Mouse (Mus musculus) embryo, embryonic 10 days (tissue): ENCODE results near the gene Reg4.
A peak's percentile ranks its signal among the peaks of the same experiment; 100 is the strongest.

Experiments
- DNase-seq: peaks from one replicate; pipeline ENCODE4 v3.0.0-alpha.2; 2015; ENCODE audit warnings: low spot score

Gene Reg4

DNA sequence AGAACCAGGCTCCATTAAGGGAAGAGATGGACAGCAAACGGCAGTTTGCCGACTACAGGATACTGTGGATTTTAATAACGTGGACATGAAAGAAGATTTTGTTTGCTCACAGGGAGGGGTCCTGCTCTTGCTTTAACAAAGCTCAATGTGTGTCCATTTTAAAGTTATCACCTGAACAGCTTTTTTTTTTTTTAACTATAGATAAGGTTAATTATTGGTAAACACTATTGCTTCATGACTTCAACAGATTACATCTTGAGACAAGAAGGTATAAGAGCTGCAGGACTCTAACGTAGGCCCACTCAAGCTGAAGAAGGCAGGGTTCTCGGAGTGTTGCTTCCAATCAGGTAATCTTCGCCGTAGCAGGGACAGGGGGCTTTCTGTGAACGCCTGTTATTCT is at the start of gene Reg4:
Reg4 (plus strand) TSS at position 301 of the 400 bp plus-strand sequence.
- no peak for DNase-seq

GRCm38 (mm10) chr3:98178340-98178739 is 43.6 kb upstream of the Reg4 start:
- DNase-seq, result no peak

DNA sequence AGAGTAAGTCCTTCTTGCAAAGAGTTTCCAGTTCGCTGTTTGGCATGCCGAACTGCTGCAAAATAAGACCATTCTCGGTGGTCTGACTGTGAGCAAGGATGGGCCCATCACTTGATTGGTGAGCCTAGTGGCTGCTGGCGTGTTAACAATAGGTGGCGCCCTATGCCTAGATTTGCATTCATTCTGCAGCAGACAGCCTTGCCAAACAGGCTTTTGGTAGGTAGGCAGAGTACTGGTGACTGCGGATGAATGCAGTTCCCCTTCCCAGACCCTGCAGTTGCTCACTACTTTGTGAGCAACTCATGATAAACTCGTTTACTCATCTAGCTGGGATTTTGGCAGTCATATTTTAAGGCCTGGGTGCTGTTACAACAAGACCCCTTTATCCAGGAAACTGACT is 41.2 kb upstream of the Reg4 start:
- DNase-seq, result peak; percentile 89

DNA sequence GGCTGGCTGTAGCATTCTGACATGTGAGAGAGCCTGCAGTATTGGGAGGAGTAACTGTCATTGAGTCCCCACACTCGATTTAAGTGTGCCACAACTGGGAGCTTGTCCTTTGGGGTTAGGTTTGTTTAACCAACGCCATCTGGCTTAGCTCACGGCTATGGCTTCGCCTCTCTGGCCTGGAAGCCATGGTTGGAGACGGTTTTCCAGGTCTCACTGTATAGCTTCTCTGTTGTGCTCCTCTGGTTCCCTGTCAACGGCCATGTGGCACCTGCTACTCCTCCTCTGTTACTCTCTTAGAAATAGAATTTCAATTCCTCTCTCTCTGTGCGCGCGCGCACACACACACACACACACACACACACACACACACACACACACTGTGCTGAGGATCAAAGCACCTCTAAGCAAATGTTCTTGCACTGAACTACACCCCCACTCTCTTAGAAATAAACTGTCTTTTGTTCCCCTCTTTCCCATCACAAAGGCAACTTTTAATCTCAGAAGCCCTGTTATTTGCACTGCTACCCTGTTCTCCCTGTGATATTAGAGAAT is 36.7 kb upstream of the Reg4 start:
- no peak for DNase-seq

DNA sequence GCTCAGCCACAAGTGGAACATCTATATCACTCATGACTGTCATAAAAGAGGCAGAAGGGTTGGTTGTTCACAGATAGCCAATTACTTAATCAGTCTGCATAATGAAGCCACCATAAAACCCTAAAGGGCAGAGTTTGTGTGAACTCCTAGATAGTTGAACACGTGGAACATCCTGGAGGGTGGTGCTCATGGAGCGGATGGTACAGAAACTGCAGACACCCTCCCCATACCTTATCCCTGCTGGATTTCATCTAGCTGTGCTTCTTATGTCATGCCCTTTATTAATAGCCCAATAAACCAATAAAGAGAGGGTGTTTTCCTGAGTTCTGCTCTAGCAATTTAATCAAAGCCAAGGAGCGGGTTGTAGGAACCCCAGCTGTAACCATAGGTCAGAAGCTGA is 34.2 kb upstream of the Reg4 start:
- DNase-seq, result no peak

DNA sequence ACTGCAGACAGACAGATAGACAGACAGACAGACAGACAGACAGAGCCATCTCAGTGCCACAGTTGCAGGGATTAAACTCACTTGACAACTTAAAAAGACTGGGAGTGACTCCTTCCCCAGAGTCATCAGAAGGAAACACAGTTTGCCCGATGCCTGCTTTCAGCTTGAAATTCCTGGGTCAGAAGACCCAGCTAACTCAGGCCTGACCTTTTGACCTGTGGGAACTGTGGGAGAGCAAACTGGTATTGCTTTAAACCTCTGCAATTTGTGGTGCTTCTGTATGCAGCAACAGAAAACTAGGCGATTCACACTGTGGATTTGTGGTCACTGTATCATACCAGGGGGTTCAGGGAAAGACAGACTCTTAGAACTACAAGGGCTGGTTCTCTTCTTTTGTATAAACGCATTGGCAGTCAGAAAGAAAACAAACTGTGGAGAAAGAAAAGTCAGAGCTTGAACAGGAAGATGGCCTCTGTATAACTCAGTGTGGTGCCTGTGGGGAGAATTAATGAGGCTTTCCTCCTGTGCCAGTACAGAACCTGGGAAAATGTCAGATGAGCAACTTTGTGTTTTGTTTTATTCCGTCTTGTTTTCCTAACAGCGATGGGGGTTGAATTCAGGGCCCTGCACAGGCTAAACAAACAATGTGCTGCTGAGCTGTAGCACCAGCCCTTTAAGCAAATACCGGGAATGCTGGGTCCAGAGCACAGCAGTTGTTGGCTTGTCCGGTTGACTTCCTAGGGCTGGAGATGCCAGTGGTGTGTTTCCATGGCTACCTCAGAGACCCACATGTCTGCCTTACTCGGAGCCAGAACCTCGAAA is 24.0 kb upstream of the Reg4 start:
- DNase-seq, result peak; percentile 89

DNA sequence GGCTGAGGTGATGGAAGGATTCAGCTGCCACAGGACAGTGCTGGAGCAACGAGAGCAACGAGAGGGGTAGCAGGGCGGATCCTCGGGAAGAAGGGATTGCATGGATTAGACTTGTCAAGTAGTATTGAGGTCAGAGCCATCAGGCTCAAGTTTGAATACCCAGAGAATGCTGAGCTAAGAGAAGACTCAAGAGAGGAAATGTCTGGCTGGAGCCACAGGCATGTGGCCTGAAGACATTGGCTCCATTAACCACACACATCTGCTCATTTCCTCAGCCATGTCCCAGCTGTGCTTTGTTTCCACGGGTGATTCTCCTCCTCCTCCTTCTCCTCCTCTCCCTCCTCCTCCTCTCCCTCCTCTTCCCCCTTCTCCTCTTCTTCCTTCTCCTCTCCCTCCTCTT is 22.2 kb upstream of the Reg4 start:
- no peak for DNase-seq

- DNase-seq, result no peak
Measured at GRCm38 (mm10) chr3:98203282-98203681, 18.7 kb upstream of the Reg4 start.

DNA sequence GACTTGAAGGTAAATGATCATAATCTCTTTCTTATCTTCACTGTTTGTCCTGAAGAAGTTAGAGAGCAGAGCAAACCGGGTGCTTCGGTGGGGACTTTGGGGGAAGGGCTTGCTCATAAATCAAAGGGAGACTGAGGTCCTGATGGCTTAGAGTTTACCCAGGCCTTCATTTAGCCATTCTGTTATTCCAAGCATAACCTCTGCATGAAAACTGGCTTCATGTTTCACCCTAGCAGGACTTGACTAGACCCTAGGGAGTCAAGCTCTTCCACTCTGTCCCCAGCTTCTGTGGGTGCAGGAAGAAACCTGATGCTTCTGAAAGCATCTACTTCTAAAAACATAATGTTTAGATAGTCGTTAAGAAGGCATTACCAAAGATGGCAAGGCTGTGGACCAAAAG is 15.0 kb upstream of the Reg4 start:
- DNase-seq, result no peak

DNA sequence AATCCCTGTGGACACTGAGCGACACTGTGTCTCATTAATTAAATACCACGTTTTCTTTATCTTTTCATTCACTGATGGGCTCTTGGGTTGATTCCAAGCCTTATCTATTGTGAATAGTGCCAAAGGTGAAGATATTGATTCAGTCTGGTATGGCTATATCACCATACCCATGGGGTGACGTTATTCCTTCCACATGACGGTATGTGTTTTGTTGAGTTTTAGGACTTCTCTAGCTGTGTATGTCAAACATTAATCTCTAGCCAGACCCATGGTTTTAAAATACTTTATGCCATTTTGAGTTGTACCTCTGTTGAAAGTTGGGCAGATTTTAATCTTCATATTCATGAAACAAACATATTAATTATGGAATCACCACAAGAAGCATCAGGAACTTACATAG is 12.8 kb upstream of the Reg4 start:
- DNase-seq, result no peak

DNA sequence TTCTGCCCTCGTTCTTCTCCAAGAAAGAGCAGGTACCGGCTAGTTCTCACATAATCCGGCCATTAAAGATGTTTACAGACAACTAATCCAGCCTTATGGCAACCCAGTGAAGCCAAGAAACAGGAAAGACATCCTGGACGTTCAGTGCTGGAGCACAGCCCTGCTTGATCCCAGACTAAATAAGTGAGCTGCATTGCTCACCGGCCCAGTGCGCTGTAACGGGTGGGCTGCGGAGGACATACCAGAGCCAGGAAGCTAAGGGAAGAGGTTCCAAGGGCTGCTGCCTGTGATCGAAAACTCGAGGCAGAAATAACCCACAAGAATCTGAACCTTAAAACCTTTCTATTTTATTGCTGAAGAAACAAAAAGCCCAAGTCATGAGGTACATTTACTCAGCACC is 11.1 kb upstream of the Reg4 start:
- no peak for DNase-seq

DNA sequence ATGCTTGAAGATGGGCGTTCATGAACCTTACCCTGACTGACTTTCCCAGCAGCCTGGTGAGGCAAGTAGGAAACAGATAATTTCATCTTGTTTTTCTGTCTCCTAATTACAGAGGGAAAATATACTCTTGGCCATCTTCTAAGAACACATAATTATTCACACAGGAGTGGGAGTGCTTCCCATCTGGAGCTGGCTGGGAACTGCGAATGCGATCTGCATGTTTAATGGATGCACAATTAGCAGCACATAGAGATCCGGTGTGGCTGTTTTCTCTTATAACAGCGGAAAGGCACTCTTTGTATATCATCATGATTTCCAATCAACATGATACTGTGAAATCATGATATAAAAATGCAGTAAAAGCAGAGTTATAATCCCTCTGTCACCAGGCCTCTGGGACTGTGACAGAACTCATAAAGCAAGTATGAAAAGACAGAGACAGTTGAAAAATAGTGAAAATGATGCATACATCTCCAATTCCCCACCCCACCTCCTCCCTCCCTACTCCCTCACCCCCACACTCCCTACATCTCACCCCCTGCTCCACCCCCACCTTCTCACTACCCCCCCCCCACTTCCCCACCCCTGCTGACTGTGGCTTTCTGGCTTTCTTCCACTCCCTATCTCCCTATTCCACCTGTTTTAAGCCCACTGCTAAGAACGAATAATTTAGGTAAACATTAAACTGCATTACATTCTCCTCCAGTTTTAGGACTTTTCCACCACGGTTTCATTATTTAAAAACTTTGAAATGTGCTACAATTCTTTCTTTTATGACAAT is 10.5 kb upstream of the Reg4 start:
- DNase-seq, result no peak

- DNase-seq, result no peak
Measured at GRCm38 (mm10) chr3:98216296-98216695, 5.7 kb upstream of the Reg4 start.

DNA sequence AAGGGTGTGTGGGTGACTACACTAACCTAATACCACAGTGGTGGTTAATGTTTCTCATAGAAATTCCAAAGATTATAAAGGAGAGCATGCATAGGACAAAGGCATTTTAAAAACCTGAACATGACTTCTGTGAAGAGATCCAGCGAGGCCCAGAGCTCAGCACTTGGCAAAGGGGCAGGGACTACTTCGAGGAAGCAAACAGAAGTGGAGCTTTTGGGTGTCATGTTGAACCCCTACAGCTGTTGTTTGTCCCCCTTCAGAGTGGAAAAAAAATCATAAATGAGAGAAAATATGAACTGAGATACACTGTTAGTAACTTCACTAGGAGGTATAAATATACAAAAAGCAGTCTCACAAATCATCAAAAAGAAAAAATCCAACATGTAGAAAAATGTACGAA is 1.3 kb downstream of the Reg4 start:
- no peak for DNase-seq

DNA sequence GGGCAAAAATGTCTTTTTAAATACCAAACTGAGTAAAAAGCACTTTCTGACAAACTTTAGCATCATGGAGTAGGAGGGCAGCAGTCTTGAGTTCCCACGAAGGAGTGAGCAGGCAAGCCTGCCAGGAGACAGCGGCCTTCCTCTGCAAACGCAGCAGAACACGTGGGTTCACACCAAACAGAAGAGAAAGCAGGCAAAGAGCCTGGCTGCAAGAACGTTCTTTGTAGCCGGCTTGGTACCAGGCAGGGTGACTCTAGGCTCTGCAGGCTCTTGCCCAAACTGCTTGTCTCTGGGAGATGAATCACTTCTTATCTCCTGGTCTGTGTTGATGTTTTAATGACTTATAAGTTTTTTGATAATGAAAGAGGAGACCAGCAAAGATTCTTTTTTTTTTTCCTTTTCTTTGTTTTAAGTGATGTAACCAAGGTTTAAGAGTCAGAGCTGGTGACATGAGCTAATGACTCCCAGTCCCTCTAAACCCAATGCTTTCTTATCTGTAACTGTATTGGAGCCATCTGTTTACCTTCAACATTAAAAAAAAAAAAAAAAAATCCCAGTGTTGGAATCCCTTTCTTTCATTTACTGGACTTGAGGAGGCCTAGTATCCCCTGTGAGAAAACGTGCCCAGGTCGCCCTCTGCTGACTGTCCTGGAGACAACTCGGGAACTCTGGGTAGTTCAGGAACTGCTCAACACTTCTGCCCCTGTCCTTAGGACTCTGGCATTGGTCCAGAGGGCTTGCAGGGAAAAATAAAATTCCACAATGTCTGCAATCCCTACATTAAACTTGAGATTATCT is 2.0 kb downstream of the Reg4 start:
- DNase-seq, result peak; percentile 87

DNA sequence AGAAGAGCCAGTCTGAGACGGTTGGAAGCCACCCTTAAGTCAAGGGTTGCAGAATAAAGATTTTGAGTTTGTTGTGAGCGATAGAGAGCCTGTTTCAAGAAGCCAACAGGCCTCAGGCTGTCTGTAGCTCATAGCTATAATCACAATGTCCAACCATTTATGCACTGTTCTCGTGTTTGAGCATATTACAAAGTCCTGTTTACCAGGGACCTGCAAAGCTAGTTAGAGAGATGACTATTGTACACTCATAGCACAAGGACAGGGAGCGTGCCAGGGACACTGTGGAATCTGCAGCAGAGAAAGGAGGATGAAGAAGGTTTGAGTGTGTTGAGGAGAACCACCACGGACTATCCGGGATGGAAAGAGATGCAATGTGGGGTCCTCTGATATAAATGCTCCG is 3.0 kb downstream of the Reg4 start:
- no peak for DNase-seq

- DNase-seq, result no peak
Measured at GRCm38 (mm10) chr3:98225746-98226145, 3.8 kb downstream of the Reg4 start.

DNA sequence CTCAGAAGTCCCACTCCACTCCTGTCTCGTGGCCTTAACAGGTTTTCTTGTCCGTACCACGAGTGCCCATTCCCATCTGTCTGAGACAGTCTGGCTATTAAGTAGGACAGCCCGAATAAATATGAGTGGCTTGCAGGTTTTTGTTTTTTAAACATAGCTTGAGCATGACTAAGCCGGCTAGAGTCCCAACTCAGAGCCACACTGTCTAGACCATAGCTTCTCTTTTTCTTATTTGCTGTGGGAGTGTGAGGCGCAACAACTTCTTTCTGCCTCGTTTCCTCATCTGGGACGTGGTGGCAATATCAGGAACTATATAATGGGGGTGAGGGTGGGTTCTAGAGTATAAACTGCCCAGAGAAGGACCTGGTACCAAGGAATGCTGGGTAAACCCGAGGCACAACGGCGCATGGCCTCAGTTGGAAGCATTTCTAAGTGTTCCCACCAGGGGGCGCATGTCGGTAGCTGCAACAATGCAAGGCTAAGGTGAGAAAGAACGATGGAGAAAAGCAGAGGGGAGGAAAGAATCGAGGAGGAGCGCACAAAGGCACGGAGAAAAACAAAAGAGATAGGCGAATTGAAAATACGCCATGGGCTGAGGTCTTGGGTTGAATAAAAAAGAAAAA is 5.1 kb downstream of the Reg4 start:
- DNase-seq, result peak; percentile 87

- no peak for DNase-seq
Measured at GRCm38 (mm10) chr3:98227763-98228162, 5.8 kb downstream of the Reg4 start.

DNA sequence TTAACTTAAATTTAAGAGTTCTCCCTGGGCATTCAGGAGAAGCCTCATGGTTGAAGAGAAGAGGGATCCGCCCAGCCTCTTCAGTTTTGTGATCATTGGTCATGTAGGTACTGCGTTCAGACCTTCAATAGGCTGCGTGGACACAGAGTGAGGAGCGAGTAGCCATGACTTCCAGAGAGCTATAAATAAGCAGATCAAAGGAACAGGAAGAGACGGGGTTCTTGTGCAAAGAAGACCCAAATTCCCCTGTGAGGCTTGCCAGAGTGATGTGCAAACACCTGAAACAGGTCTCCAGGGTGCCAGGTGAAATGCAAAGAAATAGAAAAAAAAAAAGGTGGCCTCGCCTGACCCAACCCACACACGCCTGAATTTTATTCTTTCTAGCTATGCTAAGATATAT is 8.0 kb downstream of the Reg4 start:
- no peak for DNase-seq

- DNase-seq, result no peak
Measured at GRCm38 (mm10) chr3:98233504-98233903, 11.5 kb downstream of the Reg4 start.

DNA sequence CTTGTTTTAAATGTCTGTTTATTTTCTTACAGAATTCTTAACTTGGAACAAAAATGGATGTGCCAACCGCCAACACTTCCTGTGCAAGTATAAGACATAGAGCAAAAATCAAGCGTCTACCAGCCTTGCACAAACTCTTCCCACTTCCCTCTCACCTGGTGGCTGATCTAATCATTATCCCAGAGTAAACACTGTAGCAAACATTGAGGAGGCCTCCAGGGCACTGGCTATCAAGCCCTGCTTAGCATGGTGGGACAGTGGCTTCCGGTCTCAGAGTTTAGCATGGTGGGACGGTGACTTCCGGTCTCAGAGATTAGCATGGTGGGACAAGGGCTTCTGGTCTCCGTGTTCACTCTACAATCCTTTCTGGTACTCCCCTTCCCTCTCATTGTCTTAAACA is 14.3 kb downstream of the Reg4 start:
- no peak for DNase-seq
